Mouse (Mus musculus): ENCODE data around the gene Nomo1.

DNA sequence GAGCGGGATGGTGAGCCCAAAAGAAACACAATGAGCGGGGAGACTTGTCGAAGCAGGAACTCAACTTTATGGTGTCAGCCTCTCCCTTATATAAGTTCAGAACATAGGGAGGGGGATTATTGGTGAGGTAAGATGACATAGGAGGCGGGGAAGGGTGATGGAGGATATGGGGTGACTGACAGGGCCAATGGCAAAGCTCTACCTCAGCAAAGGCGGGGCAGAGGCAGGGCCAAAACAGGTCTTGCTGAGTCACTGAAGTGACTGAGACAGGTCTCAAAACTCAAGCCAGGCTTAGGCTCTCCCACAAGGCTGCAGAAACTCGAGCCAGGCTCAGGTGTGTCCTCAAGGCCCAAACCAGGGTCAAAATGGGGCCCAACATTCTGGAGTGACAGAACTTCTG lies 52.9 kb downstream of the Nomo1 start:
- TF ChIP-seq POLR2A (IDR thresholded peaks at IDR 0.05; ENCODE audit: borderline replicate concordance, extremely low read depth, low read depth, low read length) (no peak), CTCF (IDR thresholded peaks at IDR 0.05; ENCODE audit: insufficient read depth, low read length) (no peak)
